Comparison of ENCODE assay signal across 30 mouse cellular contexts in the genomic region with DNA sequence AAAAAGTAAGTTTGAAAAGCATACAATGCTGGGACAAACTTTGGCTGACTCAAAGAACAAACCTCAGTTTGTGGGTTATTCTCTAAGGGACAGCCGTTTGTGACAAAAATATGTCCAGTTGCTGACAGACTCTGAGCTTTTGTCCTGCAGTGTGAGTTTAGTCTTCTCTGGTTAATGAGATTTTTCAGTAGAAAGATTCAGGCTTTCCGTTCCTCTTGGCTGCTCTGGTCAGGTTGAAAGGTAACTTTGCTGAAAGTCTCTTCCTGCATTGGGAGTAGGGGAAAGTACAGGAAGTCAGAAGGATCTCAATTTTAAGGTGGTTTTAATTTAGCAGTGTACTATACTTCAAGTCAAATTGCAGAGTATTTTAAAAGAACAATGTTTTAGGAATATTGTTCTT. TPM values are rescaled to one million over a fixed set of nuclear protein-coding genes. Genes with fewer than 3 reads are reported as not detected.
"Had no signal": no experiment of that assay in that cellular context is flagged by ENCODE, and none has a peak within 500 bp of the region (broad histone marks: within the 10 kb centered on the region; RNA-seq: fewer than 3 reads in every experiment).

No protein-coding gene starts in this region.

- ATAC-seq: intestine, embryonic 15.5 days; liver, postnatal 0 days; lung, postnatal 0 days; midbrain, embryonic 16.5 days had no signal

- H3K36me3 ChIP-seq: intestine, embryonic 15.5 days; limb, embryonic 12.5 days; limb, embryonic 15.5 days; midbrain, embryonic 12.5 days; neural tube, embryonic 13.5 days had no signal

- H3K9ac ChIP-seq: intestine, embryonic 15.5 days; limb, embryonic 12.5 days; limb, embryonic 15.5 days; liver, embryonic 14.5 days; liver, postnatal 0 days; lung, embryonic 14.5 days; midbrain, embryonic 12.5 days; neural tube, embryonic 13.5 days had no signal

- H3K27me3 ChIP-seq: intestine, embryonic 15.5 days; limb, embryonic 12.5 days; limb, embryonic 15.5 days; midbrain, embryonic 12.5 days; neural tube, embryonic 13.5 days had no signal

- H3K4me3 ChIP-seq: intestine, embryonic 15.5 days; layer of hippocampus, adult 2 months; limb, embryonic 12.5 days; limb, embryonic 15.5 days; midbrain, embryonic 12.5 days; myocyte; neural tube, embryonic 13.5 days had no signal

- DNase-seq: layer of hippocampus, adult 9-11 months; liver, postnatal 0 days; lung, embryonic 14.5 days; retina, postnatal 1 day; thymus, adult 18-20 months; thymus, postnatal 36 days had no signal

- H3K27ac ChIP-seq: intestine, embryonic 15.5 days; layer of hippocampus, adult 2 months; limb, embryonic 12.5 days; limb, embryonic 15.5 days; liver, embryonic 14.5 days; macrophage; midbrain, embryonic 12.5 days; neural tube, embryonic 13.5 days had no signal

- H3K4me2 ChIP-seq: intestine, embryonic 15.5 days; limb, embryonic 12.5 days; limb, embryonic 15.5 days; liver, embryonic 11.5 days; lung, embryonic 14.5 days; midbrain, embryonic 12.5 days; neural tube, embryonic 13.5 days had no signal

- H3K9me3 ChIP-seq: intestine, embryonic 15.5 days; limb, embryonic 12.5 days; limb, embryonic 15.5 days; midbrain, embryonic 12.5 days; neural tube, embryonic 13.5 days had no signal

RNA-seq across cellular contexts. Expression of a gene that starts 44.4 kb away (rescaled TPM):
- total RNA-seq: layer of hippocampus, adult 2 months; layer of hippocampus, postnatal 25 days; left cerebral cortex, adult 18-20 months; left cerebral cortex, postnatal 36 days; megakaryocyte, adult 5-6 weeks; monocyte, adult 5-6 weeks; neutrophil, adult 5-6 weeks had no signal
- polyA plus RNA-seq: liver, postnatal 0 days; macrophage; myocyte; spleen, adult 2 months; testis, adult 2 months; urinary bladder, adult 2 months had no signal

RNA-seq across cellular contexts. Expression of a gene that starts 49.2 kb away (rescaled TPM):
- total RNA-seq: layer of hippocampus, adult 2 months; layer of hippocampus, postnatal 25 days; left cerebral cortex, adult 18-20 months; megakaryocyte, adult 5-6 weeks; monocyte, adult 5-6 weeks; neutrophil, adult 5-6 weeks had no signal
- polyA plus RNA-seq: large intestine, adult 2 months; limb, embryonic 15.5 days; liver, embryonic 11.5 days; lung, embryonic 14.5 days; macrophage; midbrain, embryonic 16.5 days; myocyte; small intestine, adult 2 months; spleen, adult 2 months; stomach, embryonic 16.5 days had no signal
